Mouse (Mus musculus) megakaryocyte, adult 5-6 weeks (primary cell): Measurements from ENCODE around the gene Spata3. TPM values are rescaled to one million over a fixed set of nuclear protein-coding genes. Genes with fewer than 3 reads are reported as not detected.

Source experiments
- ATAC-seq: 2 replicates; pipeline ENCODE4 v1.8.0; 2016; ENCODE audit warnings: mild to moderate bottlenecking, inconsistent platforms; ENCODE audit not compliant: poor library complexity, severe bottlenecking
- total RNA-seq, 2 experiments: library from RNA; stranded (forward) in 1 of 2; stranded (reverse) in 1 of 2; fragments of 153-499, 151-499 nt in 1 of 2; fragments of 221-1000, 200-1000 nt in 1 of 2; gene quantifications; 2 replicates each; pipeline versions ENCODE4 v1.2.3 to v1.2.4; 2015 to 2017

The Spata3 gene
- total RNA-seq, 2 experiments from 2014 or later: not detected

- peak; percentile 47 for ATAC-seq
These were observed 4.9 kb downstream of the Spata3 start for GRCm38 (mm10) chr1:86021365-86021989.

DNA sequence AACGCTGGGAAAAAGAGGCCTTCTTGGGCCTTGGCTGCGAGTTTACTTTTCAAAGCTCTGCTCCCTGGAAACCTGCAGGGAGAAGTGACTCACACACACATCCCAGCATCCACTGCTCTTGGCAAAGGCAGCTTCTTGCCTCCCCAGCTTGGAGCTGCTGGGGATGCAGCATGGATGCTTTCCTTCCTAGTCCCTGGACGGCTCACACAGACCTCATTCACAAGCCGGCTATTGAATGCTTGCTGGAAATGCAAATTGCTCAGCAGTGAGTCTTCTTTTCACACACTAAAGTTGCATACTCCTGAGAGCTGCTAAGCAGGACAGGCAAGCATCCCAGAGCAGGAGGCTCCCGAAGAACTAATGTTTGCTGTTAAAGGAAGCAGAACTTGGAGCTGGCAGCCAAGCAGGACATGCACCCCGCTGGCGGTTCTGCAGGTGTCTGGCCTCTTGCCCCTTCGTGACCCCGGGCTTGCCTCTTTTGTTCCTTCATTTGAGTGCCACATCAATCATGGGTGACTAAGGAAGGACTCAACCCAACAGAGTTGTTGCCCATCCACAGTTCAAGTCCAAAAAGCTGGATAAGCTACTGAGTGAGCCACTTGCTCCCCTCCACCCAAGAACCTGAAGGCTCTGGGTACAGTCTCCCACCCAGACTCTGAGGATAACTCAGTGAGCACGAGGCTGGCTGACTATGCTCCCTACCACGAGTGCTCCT is 15.8 kb downstream of the Spata3 start:
- no peak for ATAC-seq

DNA sequence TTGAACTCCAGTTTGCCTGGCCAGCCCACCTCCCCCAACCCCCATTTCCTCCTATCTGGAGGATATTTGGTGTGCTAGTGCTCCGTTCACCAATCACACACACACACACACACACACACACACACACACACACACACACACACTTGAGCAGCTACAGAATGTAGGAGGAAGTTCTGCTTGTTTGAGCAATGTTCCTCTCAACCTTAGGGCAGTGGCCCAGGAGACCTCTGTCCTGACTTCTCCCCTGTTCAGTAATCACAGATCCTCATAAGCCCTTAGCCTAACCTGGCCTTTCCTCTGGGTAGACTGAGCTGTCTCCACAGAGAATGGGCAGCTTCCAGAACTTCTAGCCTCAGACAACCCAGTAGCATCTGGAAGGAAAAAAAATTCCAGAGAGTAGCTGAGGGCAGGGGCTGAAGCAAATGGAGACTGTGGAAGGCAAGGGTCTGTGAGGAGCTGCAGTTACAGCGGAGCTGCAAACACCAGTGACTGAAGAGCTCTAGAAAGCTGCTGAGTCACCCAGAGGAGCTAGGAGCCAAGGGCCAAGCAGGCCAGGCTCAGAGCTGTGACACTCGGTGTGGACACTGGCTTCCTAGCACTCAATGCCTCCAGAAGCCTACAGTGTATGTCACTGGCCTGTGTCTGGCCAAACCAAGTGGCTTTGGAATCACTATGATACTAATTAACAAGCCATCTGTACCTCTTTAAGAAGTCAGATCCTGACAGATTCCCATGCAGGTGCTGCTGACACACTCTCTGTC is 21.8 kb downstream of the Spata3 start:
- peak; percentile 64 for ATAC-seq

DNA sequence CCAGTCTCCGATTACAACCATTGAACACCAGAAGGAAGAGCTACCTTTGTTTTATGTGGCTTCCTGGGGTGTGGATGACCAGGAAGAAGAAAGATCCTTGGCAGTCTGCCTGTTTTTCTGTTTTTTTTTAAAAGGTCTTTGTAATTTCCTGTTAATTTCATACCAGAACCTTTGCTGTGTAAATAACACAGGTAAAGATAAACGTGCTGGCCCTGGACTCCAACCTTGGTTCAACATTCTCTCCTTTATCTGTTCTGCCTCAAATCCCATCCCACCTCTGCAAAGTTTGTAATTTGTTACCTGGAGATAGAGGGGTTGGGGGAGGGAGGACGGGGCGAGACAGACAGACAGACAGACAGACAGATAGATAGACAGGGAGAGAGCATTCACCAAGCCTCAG is 23.5 kb downstream of the Spata3 start:
- no peak for ATAC-seq

DNA sequence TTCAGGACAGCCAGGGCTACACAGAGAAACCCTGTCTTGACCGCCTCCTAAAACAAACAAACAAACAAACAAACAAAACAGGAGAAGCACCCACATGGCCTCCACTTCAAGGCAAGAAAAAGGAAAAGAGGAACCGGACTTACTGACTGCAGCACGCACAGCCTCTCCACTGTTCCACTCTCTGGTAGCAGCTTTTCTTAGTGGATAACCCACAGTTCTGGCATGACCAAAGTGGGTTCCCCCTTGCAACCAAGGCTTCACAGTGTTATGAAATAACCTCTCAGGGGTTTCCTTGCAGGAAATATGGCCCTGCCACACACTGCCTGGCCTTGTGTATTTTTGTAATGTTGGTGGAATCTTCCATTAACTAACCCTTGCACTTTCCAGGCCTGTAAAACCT is 24.2 kb downstream of the Spata3 start:
- no peak for ATAC-seq

DNA sequence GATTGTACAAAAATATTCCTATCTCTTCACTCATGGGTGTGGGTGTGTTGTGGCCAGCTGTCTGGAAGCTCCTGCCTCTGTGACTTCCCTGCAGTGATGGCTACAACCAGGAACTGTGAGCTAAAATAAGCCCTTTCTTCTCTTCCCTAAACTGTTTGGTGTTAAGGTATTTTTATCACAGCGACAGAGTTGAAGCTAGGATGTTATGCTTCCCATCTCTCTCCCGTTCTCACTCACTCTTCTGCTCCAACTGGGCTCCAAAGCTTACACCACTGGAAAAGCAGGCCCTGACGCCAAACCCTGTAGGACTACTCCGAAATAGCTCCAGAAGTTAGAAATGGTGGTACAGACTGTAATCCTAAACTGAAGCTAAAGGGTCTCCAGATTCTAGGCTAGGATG is 28.4 kb downstream of the Spata3 start:
- ATAC-seq: no peak

DNA sequence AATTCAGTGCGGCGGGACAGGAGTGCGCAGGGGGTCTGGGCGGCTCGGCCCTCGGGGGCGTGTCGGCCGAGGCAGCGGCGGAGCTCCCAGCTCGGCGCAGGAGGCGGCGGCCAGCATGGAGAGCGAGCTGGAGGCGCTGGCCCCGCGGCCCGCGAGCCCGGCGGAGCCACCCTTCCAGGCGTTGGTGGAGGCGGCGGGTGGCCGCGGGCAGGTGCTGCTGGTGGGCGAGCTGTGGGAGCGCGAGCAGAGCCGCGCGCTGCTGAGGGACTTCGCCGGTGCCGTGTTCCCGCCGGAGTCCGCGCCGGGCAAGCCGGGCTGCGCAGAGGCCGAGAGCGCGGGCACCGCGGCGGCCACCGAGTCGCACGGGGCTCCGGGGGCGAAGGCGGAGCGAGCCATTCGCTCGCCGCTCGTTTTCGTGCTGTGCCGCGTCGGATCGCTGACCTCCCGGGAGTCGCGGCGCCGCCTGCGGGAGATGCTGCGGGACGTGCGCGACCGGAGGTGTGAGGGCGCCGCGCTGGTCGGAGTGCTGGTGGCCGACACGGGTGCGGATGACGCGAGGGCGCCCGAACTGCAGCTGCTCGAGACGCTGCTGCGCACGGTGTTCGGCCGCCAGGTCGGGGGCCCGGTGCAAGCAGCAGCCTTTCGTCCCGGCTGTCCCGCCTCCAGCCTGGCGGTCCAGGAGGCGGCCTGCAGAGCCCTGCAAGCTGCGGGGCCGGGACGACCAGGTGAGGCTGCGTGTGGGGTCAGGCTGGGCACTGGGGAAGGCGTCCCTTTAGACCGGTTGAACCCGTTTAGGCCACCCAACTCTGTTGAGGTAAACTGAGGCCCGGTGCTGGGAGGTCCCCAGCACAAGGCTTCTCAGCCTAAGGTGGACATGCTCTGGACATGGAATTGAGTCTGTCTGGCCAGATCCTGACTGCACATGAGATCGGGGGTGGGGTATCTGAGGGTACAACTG is 29.5 kb downstream of the Spata3 start, which contains the start of gene 2810459M11Rik:
Gene 2810459M11Rik, plus strand, starts transcription at position 16 of the 958 bp plus-strand sequence.
- ATAC-seq: peak; percentile 38

DNA sequence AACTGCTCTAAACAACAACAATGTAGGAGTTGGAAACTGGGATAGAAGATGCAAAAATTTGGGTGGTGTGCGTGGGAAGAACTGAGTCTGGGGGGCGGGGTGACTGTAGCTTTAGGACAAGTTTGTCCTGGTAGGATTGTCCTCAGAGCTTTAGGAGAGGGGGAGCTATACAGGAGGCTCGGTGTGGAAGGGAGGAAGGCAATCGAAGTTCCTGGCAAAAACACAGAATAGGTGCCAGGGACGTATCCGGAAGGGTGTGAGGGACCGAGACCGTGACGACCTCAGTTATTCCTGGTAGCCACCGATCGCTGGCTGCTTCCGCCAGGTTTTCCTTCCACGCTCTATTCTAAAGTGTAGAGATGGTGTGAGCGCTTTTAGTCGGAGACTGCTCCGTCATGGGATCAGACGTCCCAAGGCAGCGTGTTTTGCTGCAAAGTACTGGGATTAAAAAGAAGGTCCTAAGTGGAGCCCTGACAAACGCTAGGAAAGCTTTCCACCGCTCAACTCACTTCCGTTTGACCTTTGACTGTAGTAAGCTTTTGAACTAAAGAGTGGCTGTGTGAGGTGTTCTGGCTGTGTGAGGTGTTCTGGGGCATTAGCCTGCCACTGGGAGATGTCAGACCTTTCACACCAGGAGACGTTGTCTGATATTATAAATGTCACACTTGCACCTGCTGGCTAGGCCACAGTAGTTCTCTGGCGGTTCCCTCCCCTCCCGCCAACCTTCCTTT is 30.4 kb downstream of the Spata3 start:
- no peak for ATAC-seq

DNA sequence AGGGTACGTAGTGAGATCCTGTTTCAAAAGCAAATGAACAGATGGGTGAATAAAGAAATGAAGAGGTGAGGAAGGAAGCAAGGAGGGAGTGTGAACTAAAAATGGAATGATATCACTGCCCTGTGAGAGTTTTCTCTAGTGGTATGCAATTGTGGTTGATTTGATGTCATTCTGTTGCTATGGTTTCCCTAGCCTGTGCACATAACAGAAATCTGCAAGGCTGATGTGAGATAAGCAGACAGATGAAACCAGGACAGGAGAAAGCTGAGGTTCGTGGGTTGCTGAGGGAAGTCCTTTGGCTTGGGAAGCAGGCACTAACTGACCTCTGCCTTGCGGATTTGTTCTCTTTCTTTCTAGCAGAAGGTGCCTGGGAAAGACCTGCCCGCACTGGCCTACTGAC is 31.6 kb downstream of the Spata3 start:
- peak; percentile 38 for ATAC-seq

- ATAC-seq: no peak
These were observed 32.1 kb downstream of the Spata3 start for GRCm38 (mm10) chr1:86048744-86049143.

- ATAC-seq: no peak
These were observed 36.7 kb downstream of the Spata3 start for GRCm38 (mm10) chr1:86053198-86053921.

DNA sequence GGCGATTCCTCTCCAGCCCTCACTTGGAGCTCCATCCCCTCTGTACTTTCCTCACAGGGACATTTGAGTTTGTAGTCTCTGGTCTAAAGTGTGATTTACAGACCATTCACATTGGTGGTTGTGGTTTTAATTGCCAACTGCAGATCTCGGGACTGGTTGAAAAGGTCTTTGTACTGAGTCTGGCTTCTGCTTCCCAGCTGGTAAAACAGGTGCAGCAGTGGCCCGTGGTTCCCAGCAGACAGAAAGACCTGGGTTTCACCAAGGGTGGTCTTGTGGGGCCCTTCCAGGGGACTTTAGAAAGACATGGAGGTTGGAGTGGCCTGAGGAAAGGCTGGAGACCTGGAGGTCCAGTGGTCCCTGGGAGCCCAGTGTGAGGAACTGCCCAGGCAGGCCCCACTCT is 38.3 kb downstream of the Spata3 start:
- ATAC-seq: no peak

GRCm38 (mm10) chr1:86056284-86056683 is 39.7 kb downstream of the Spata3 start:
- no peak for ATAC-seq

DNA sequence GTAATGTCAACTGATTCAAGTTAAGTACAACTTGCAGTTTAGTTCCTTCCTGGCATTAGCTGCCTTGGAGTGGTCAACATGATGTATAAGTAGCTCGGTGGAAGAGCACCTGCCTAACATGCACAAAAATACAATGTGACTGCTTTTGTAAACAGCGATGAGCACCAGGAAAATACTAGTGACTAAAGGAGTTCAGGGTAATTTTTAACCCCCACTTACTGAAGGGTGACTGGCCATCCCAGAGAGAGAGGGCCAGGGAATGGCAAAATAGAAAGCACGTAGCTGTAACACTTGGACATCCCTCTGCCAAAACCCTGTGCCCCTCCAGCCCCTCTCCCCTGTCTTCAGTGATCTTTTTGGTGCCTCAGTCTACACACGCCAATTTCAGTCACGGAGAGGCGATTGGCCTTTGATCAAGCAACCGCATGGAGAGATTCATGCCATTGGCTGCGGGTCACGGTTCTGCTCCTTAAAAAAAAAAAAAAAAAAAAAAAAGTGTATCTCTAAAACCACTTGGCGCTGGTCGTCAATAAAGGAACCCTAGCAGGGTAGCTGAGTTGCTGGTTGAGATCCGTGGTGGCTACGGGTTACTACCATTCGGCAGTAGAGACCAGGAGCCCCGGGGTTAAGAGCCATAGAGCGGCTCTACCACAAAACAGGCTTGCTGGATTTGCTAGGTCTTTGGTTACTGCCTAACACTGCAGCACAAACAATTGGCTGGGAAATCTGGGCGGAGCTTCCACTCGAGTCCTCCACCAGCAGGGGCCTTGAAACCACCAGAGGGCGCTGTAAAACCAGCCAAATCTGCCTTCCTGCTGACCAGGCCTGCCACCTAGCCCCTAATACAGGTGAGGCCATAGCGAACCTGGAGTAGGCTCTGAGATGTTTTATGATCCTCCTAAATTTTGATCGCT is 42.5 kb downstream of the Spata3 start:
- ATAC-seq: peak; percentile 84

- no peak for ATAC-seq
These were observed 45.9 kb downstream of the Spata3 start for GRCm38 (mm10) chr1:86062523-86062922.

- ATAC-seq: peak; percentile 91
These were observed 47.8 kb downstream of the Spata3 start, which contains the start of gene Psmd1 for GRCm38 (mm10) chr1:86064271-86064991. Gene Psmd1, plus strand, starts transcription at chr1:86064387.

DNA sequence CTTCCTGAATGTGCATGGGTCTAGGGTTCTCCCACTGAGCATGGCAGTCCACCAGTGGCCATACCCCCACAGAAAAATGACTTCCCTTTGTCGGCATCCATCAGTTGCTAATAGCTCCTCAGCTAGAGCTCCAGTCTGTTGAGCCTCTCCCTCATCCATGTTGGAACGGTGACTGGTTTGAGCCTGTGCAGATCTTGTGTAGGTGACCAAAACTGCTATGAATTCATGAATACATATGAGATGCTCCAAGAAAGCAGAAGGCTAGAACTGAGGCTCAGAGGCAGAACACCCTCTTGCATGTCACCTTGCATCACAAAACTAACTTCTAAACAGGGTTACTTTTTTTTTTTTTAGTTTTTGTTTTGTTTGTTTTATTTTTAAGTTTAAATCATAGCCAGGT is 59.9 kb downstream of the Spata3 start:
- ATAC-seq: no peak
